8 mouse cellular contexts compared by ENCODE assay signal in the genomic region with DNA sequence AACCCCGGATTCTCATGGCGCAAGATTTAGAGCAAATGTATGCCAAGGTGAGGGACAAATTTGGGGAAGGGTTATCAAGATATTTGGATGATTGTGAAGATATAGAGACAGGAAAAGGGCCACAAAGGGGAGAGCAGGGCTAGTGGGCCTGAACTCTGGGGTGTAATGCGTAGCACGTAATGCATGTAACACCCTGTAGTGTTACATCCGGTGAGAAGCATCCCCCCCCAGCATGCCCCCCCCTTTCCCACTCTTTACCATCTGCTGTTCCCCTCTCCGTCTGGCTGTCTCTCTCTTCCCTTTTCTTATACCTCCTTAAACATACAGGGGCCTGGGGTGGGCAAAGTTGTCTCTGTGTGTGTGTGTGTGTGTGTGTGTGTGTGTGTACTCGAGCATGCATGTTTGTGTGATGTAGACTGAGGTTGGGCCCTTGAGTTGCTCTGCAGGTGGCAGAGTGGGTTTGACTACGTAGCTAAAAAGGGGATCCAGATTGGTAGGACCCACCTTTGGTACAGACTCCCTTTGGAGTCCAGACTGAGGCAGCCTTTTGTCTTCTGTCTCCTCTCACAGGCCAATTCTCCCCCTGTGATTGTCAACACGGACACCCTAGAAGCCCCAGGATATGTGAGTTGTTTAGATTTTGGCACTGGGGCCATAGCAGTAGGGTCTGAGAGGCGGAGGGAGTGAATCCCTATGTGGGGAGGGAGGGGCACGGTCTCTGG. TPM values are rescaled to one million over a fixed set of nuclear protein-coding genes. Genes with fewer than 3 reads are reported as not detected.
DNase-seq lines count a peak whose midpoint lies in the region; ATAC-seq and TF ChIP-seq lines count a peak whose summit lies in the region.

No protein-coding gene starts in this region.

- no peak for TF ChIP-seq POLR2A in cortical plate, adult 2 months (IDR thresholded peaks at IDR 0.05; ENCODE audit: extremely low read depth, insufficient read depth, low read length)

- peak overlapping the region; percentile 68; the same call in 1 of the 2 replicates for H3K27ac ChIP-seq in intestine, embryonic 14.5 days (ENCODE audit: low read depth)
- H3K27ac ChIP-seq in intestine, embryonic 16.5 days (ENCODE audit: low read length) = no peak overlapping the region
- no peak overlapping the region for H3K27ac ChIP-seq in cortical plate, adult 2 months (ENCODE audit: insufficient read depth, low read length)
- peak overlapping the region; percentile 98 for H3K27ac ChIP-seq in hindbrain, embryonic 13.5 days
- H3K27ac ChIP-seq in midbrain, embryonic 16.5 days (ENCODE audit: low read length) = peak overlapping the region; percentile 95

- H3K9me3 ChIP-seq in intestine, embryonic 14.5 days (ENCODE audit: control insufficient read depth, low read length) = no peaks in the 10 kb centered on the region
- H3K9me3 ChIP-seq in intestine, embryonic 16.5 days (ENCODE audit: control insufficient read depth, low read length) = no peaks in the 10 kb centered on the region
- H3K9me3 ChIP-seq in hindbrain, embryonic 13.5 days = no peaks in the 10 kb centered on the region
- no peaks in the 10 kb centered on the region for H3K9me3 ChIP-seq in midbrain, embryonic 16.5 days (replicated peaks; ENCODE audit: control insufficient read depth, low read length, poor library complexity, severe bottlenecking)

- peaks cover 29% of the 10 kb centered on the region for H3K36me3 ChIP-seq in intestine, embryonic 14.5 days (ENCODE audit: control insufficient read depth, insufficient read depth, low read length)
- H3K36me3 ChIP-seq in intestine, embryonic 16.5 days (ENCODE audit: control insufficient read depth, insufficient read depth, low read length) = 0 out of 2 replicates have a peak, but pooled peaks cover 7% of the 10 kb centered on the region
- peaks cover 41% of the 10 kb centered on the region for H3K36me3 ChIP-seq in hindbrain, embryonic 13.5 days
- peaks cover 17% of the 10 kb centered on the region for H3K36me3 ChIP-seq in midbrain, embryonic 16.5 days (ENCODE audit: control insufficient read depth, insufficient read depth, low read length)

- peak overlapping the region; percentile 1; the same call in 1 of the 2 replicates for H3K9ac ChIP-seq in intestine, embryonic 14.5 days (ENCODE audit: low read length)
- no peak overlapping the region for H3K9ac ChIP-seq in intestine, embryonic 16.5 days (ENCODE audit: low read depth, low read length)
- H3K9ac ChIP-seq in hindbrain, embryonic 13.5 days = peak overlapping the region; percentile 68
- H3K9ac ChIP-seq in midbrain, embryonic 16.5 days (ENCODE audit: low read depth, low read length) = peak overlapping the region; percentile 59

- no peaks in the 10 kb centered on the region for H3K27me3 ChIP-seq in intestine, embryonic 14.5 days (replicated peaks; ENCODE audit: control insufficient read depth, insufficient read depth, low read length)
- H3K27me3 ChIP-seq in intestine, embryonic 16.5 days (replicated peaks; ENCODE audit: control insufficient read depth, insufficient read depth, low read length) = no peaks in the 10 kb centered on the region
- no peaks in the 10 kb centered on the region for H3K27me3 ChIP-seq in hindbrain, embryonic 13.5 days
- H3K27me3 ChIP-seq in midbrain, embryonic 16.5 days (ENCODE audit: control insufficient read depth, insufficient read depth, low read depth, low read length) = no peaks in the 10 kb centered on the region

- no peak for DNase-seq in intestine, embryonic 14.5 days (ENCODE audit: low spot score)
- no peak for DNase-seq in right cerebral cortex, adult 18-20 months
- no peak for DNase-seq in retina, postnatal 1 day
- DNase-seq in adrenal gland, adult 8-10 months = no peak

- 35% methylated on average over 11 of the region's 11 CpGs for WGBS in intestine, embryonic 14.5 days
- WGBS in intestine, embryonic 16.5 days = 36% methylated on average over 11 of the region's 11 CpGs
- 17% methylated on average over 11 of the region's 11 CpGs for WGBS in hindbrain, embryonic 13.5 days
- WGBS in midbrain, embryonic 16.5 days = 13% methylated on average over 11 of the region's 11 CpGs

- 0 out of 2 replicates have a peak, but pooled peaks have one; percentile 18 for ATAC-seq in intestine, embryonic 14.5 days (replicated peaks; ENCODE audit: low FRiP score, low TSS enrichment, low read depth)
- no peak for ATAC-seq in intestine, embryonic 16.5 days
- ATAC-seq in hindbrain, embryonic 13.5 days (ENCODE audit: low FRiP score) = peak; percentile 52
- ATAC-seq in midbrain, embryonic 16.5 days = peak; percentile 47

- H3K4me1 ChIP-seq in intestine, embryonic 14.5 days (replicated peaks; ENCODE audit: control insufficient read depth, insufficient read depth, low read length) = peaks cover 46% of the 10 kb centered on the region
- peaks cover 37% of the 10 kb centered on the region for H3K4me1 ChIP-seq in intestine, embryonic 16.5 days (ENCODE audit: control insufficient read depth, insufficient read depth, low read length)
- H3K4me1 ChIP-seq in cortical plate, adult 2 months (ENCODE audit: control insufficient read depth, insufficient read depth, low read length) = peaks cover 11% of the 10 kb centered on the region
- peaks cover 62% of the 10 kb centered on the region for H3K4me1 ChIP-seq in hindbrain, embryonic 13.5 days (replicated peaks)
- peaks cover 49% of the 10 kb centered on the region for H3K4me1 ChIP-seq in midbrain, embryonic 16.5 days (ENCODE audit: control insufficient read depth, insufficient read depth, low read length)

- H3K4me3 ChIP-seq in intestine, embryonic 14.5 days (ENCODE audit: low read depth, low read length) = peak overlapping the region; percentile 25; the same call in 1 of the 2 replicates
- no peak overlapping the region for H3K4me3 ChIP-seq in intestine, embryonic 16.5 days (ENCODE audit: low read length)
- peak overlapping the region; percentile 24; the same call in 1 of the 2 replicates for H3K4me3 ChIP-seq in cortical plate, adult 2 months (ENCODE audit: insufficient read depth, low read length)
- H3K4me3 ChIP-seq in hindbrain, embryonic 13.5 days = peak overlapping the region; percentile 40
- H3K4me3 ChIP-seq in midbrain, embryonic 16.5 days (ENCODE audit: low read depth, low read length) = peak overlapping the region; percentile 36

- TF ChIP-seq CTCF in cortical plate, adult 2 months (IDR thresholded peaks at IDR 0.05; ENCODE audit: extremely low read depth, insufficient read depth, low read length) = no peak

- H3K4me2 ChIP-seq in intestine, embryonic 14.5 days (ENCODE audit: low read length) = peak overlapping the region; percentile 59
- no peak overlapping the region for H3K4me2 ChIP-seq in intestine, embryonic 16.5 days (ENCODE audit: low read depth, low read length)
- H3K4me2 ChIP-seq in hindbrain, embryonic 13.5 days = peak overlapping the region; percentile 56
- H3K4me2 ChIP-seq in midbrain, embryonic 16.5 days (ENCODE audit: low read length) = peak overlapping the region; percentile 68

RNA-seq across cellular contexts. Expression of gene Dlg4, which starts 13.2 kb away (rescaled TPM):
- 7.7 and 8.6 TPM in 2 replicates for polyA plus RNA-seq in intestine, embryonic 14.5 days (2014; fragmentation: Nextera tagmentation; extraction: Ambion mirVana)
- polyA plus RNA-seq in intestine, embryonic 16.5 days (2015; fragmentation: Nextera tagmentation; extraction: Ambion mirVana) = 5.1 and 6.1 TPM in 2 replicates
- polyA plus RNA-seq in cortical plate, adult 2 months (2012; rRNA removed) = 816 and 828 TPM in 2 replicates
- polyA plus RNA-seq in hindbrain, embryonic 13.5 days (2015; fragmentation: Nextera tagmentation; extraction: Ambion mirVana) = 28.1 TPM in 2 replicates
- 23.4 and 30.0 TPM in 2 replicates for polyA plus RNA-seq in midbrain, embryonic 16.5 days (2015; fragmentation: Nextera tagmentation; extraction: Ambion mirVana)
- 10 to 100 TPM; 25.7 to 65.4 (median 45.9) TPM for total RNA-seq in adrenal gland, adult 8-10 months (2022)

RNA-seq across cellular contexts. Expression of gene Acadvl, which starts 14.8 kb away (rescaled TPM):
- polyA plus RNA-seq in intestine, embryonic 14.5 days (2014; fragmentation: Nextera tagmentation; extraction: Ambion mirVana) = 72.8 and 73.8 TPM in 2 replicates
- 172 and 189 TPM in 2 replicates for polyA plus RNA-seq in intestine, embryonic 16.5 days (2015; fragmentation: Nextera tagmentation; extraction: Ambion mirVana)
- 66.5 and 71.6 TPM in 2 replicates for polyA plus RNA-seq in cortical plate, adult 2 months (2012; rRNA removed)
- 56.9 and 59.4 TPM in 2 replicates for polyA plus RNA-seq in hindbrain, embryonic 13.5 days (2015; fragmentation: Nextera tagmentation; extraction: Ambion mirVana)
- polyA plus RNA-seq in midbrain, embryonic 16.5 days (2015; fragmentation: Nextera tagmentation; extraction: Ambion mirVana) = 56.3 and 61.6 TPM in 2 replicates
- 100 to 1,000 TPM; 323 to 415 (median 392) TPM for total RNA-seq in adrenal gland, adult 8-10 months (2022)

RNA-seq across cellular contexts. Expression of gene Asgr1, which starts 23.9 kb away (rescaled TPM):
- 0.26 TPM in 1 of 2 replicates, not detected in the other for polyA plus RNA-seq in intestine, embryonic 14.5 days (2014; fragmentation: Nextera tagmentation; extraction: Ambion mirVana)
- polyA plus RNA-seq in intestine, embryonic 16.5 days (2015; fragmentation: Nextera tagmentation; extraction: Ambion mirVana) = 0.17 and 0.31 TPM in 2 replicates
- polyA plus RNA-seq in cortical plate, adult 2 months (2012; rRNA removed) = 2.3 and 3.5 TPM in 2 replicates
- polyA plus RNA-seq in hindbrain, embryonic 13.5 days (2015; fragmentation: Nextera tagmentation; extraction: Ambion mirVana) = 1.5 and 1.7 TPM in 2 replicates
- 2.3 and 3.0 TPM in 2 replicates for polyA plus RNA-seq in midbrain, embryonic 16.5 days (2015; fragmentation: Nextera tagmentation; extraction: Ambion mirVana)
- under 1 TPM in 3 of 4 experiments, not detected in 1; 0.31 to 0.75 (median 0.38) TPM for total RNA-seq in adrenal gland, adult 8-10 months (2022)

RNA-seq across cellular contexts. Expression of gene Dvl2, which starts 29.6 kb away (rescaled TPM):
- 32.0 and 32.6 TPM in 2 replicates for polyA plus RNA-seq in intestine, embryonic 14.5 days (2014; fragmentation: Nextera tagmentation; extraction: Ambion mirVana)
- polyA plus RNA-seq in intestine, embryonic 16.5 days (2015; fragmentation: Nextera tagmentation; extraction: Ambion mirVana) = 23.8 and 26.0 TPM in 2 replicates
- polyA plus RNA-seq in cortical plate, adult 2 months (2012; rRNA removed) = 26.9 and 30.4 TPM in 2 replicates
- polyA plus RNA-seq in hindbrain, embryonic 13.5 days (2015; fragmentation: Nextera tagmentation; extraction: Ambion mirVana) = 26.8 and 28.6 TPM in 2 replicates
- polyA plus RNA-seq in midbrain, embryonic 16.5 days (2015; fragmentation: Nextera tagmentation; extraction: Ambion mirVana) = 21.9 and 26.1 TPM in 2 replicates
- 10 to 100 TPM; 13.4 to 27.1 (median 20.5) TPM for total RNA-seq in adrenal gland, adult 8-10 months (2022)

RNA-seq across cellular contexts. Expression of gene Phf23, which starts 34.4 kb away (rescaled TPM):
- 37.6 and 43.9 TPM in 2 replicates for polyA plus RNA-seq in intestine, embryonic 14.5 days (2014; fragmentation: Nextera tagmentation; extraction: Ambion mirVana)
- 49.7 and 53.1 TPM in 2 replicates for polyA plus RNA-seq in intestine, embryonic 16.5 days (2015; fragmentation: Nextera tagmentation; extraction: Ambion mirVana)
- 37.6 and 38.2 TPM in 2 replicates for polyA plus RNA-seq in cortical plate, adult 2 months (2012; rRNA removed)
- polyA plus RNA-seq in hindbrain, embryonic 13.5 days (2015; fragmentation: Nextera tagmentation; extraction: Ambion mirVana) = 72.9 and 74.8 TPM in 2 replicates
- polyA plus RNA-seq in midbrain, embryonic 16.5 days (2015; fragmentation: Nextera tagmentation; extraction: Ambion mirVana) = 51.2 and 58.6 TPM in 2 replicates
- total RNA-seq in adrenal gland, adult 8-10 months (2022) = 10 to 100 TPM; 55.7 to 61.0 (median 58.4) TPM

Comparison
In these comparisons a context has a peak if more than half of its experiments do, and no peak if none do; other contexts are left out.
1. H3K27ac ChIP-seq: peak in intestine, embryonic 14.5 days (single experiment), hindbrain, embryonic 13.5 days (single experiment) and midbrain, embryonic 16.5 days (single experiment); none in intestine, embryonic 16.5 days (single experiment) and cortical plate, adult 2 months (single experiment).
2. RNA of gene Dlg4, which starts 13.2 kb away (polyA plus RNA-seq): 816 to 828 TPM in cortical plate, adult 2 months; 28.1 TPM in hindbrain, embryonic 13.5 days, 23.4 to 30.0 TPM in midbrain, embryonic 16.5 days, 7.7 to 8.6 TPM in intestine, embryonic 14.5 days and 5.1 to 6.1 TPM in intestine, embryonic 16.5 days; every median in the first group is over 10 times any median in the second.